Mouse (Mus musculus) intestine, postnatal 0 days (tissue): Measurements from ENCODE around the gene Helz2. TPM values are rescaled to one million over a fixed set of nuclear protein-coding genes. Genes with fewer than 3 reads are reported as not detected.

Source experiments
- ATAC-seq: fragments of 200-750 bp; cut with Nextera tagmentation; 2 replicates; pipeline ENCODE4 v1.8.0; 2017; ENCODE audit warnings: mild to moderate bottlenecking, moderate TSS enrichment, moderate library complexity
- H3K27ac ChIP-seq: fragments of 300-500 bp; sonication (generic); 2 replicates; pipeline ENCODE4 v1.5.1; 2014; ENCODE audit warnings: mild to moderate bottlenecking, low read depth, low read length, moderate library complexity
- H3K27me3 ChIP-seq: fragments of 300-500 bp; sonication (generic); replicated peaks from 2 replicates; pipeline ENCODE4 v1.6.1; 2014; ENCODE audit warnings: low read length, mixed read lengths; ENCODE audit not compliant: control insufficient read depth, insufficient read depth
- H3K36me3 ChIP-seq: fragments of 300-500 bp; sonication (generic); 2 replicates; pipeline ENCODE4 v1.6.1; 2014; ENCODE audit warnings: mild to moderate bottlenecking, moderate library complexity; ENCODE audit not compliant: control insufficient read depth, insufficient read depth
- H3K4me1 ChIP-seq: fragments of 300-500 bp; sonication (generic); replicated peaks from 2 replicates; pipeline ENCODE4 v1.6.1; 2014; ENCODE audit warnings: antibody characterized with exemption, low read length, mixed read lengths; ENCODE audit not compliant: control insufficient read depth, insufficient read depth
- H3K4me2 ChIP-seq: fragments of 300-500 bp; sonication (generic); replicated peaks from 2 replicates; pipeline ENCODE4 v1.6.1; 2014; ENCODE audit warnings: low read depth, mild to moderate bottlenecking, moderate library complexity
- H3K4me3 ChIP-seq: fragments of 300-500 bp; sonication (generic); 2 replicates; pipeline ENCODE4 v1.5.1; 2014; ENCODE audit warnings: low read depth, low read length
- H3K9ac ChIP-seq: fragments of 300-500 bp; sonication (generic); 2 replicates; pipeline ENCODE4 v1.6.1; 2014; ENCODE audit warnings: mild to moderate bottlenecking, low read depth, low read length
- H3K9me3 ChIP-seq: fragments of 300-500 bp; sonication (generic); 2 replicates; pipeline ENCODE4 v1.6.1; 2016; ENCODE audit warnings: mixed run types; ENCODE audit not compliant: control insufficient read depth
- CTCF ChIP-seq: sonication (generic); IDR thresholded peaks from 2 replicates; pipeline ENCODE4 v1.5.1; 2016; ENCODE audit warnings: low read depth, mild to moderate bottlenecking, control low read depth, antibody characterized with exemption, moderate library complexity
- WGBS: fragments of 180-500 bp; shearing (Covaris S2); extraction: QIAGEN DNeasy Blood & Tissue Kit; methylation state at CpG from one replicate; pipeline ENCODE4 v1.1.7; 2014; 5-methylcytosine and 5-hydroxymethylcytosine counted together
- polyA plus RNA-seq: library from polyadenylated mRNA; unstranded; fragments of >200 nt; fragmentation: Nextera tagmentation; extraction: Ambion mirVana; gene quantifications from 2 replicates; pipeline ENCODE4 v1.2.1, GENCODE M21; 2015

The Helz2 gene
- polyA plus RNA-seq, 1 experiment from 2014 or later, result 5.7 TPM

- no peak for TF ChIP-seq CTCF
- peak; percentile 53 for ATAC-seq
- peak overlapping the region; percentile 71 for H3K27ac ChIP-seq
- 43% methylated on average over 2 of the region's 2 CpGs for WGBS
- H3K4me1 ChIP-seq, result no peaks in the 10 kb centered on the region
- H3K36me3 ChIP-seq, result peaks cover 42% of the 10 kb centered on the region
- H3K4me2 ChIP-seq, result no peak overlapping the region
- no peaks in the 10 kb centered on the region for H3K27me3 ChIP-seq
- no peak overlapping the region for H3K9ac ChIP-seq
- no peaks in the 10 kb centered on the region for H3K9me3 ChIP-seq
- no peak overlapping the region for H3K4me3 ChIP-seq
Observed at GRCm38 (mm10) chr2:181224994-181225393, 16.8 kb downstream of the Helz2 start.

GRCm38 (mm10) chr2:181220361-181220760 is 21.5 kb downstream of the Helz2 start:
- WGBS, result 44% methylated on average over 2 of the region's 2 CpGs
- Histone ChIP-seq H3K9me3 (no peaks in the 10 kb centered on the region), H3K4me3 (peak overlapping the region; percentile 24), H3K27ac (no peak overlapping the region; the same call in 1 of the 2 replicates), H3K4me1 (no peaks in the 10 kb centered on the region), H3K36me3 (peaks cover under 1% of the 10 kb centered on the region; the same call in 1 of the 2 replicates), H3K4me2 (peak overlapping the region; percentile 61), H3K27me3 (no peaks in the 10 kb centered on the region), H3K9ac (0 out of 2 replicates have a peak overlapping the region, but pooled peaks have one; percentile 1)
- no peak for ATAC-seq
- no peak for TF ChIP-seq CTCF

GRCm38 (mm10) chr2:181219538-181220216 is 22.1 kb downstream of the Helz2 start, which contains the start of gene Fndc11:
Fndc11 (plus strand) TSS chr2:181220013.
- H3K4me3 ChIP-seq, result peak within 1 kb of the TSS; percentile 24
- no peaks in the 10 kb centered on the region for H3K9me3 ChIP-seq
- peak within 1 kb of the TSS; percentile 61 for H3K4me2 ChIP-seq
- no peaks in the 10 kb centered on the region for H3K4me1 ChIP-seq
- H3K9ac ChIP-seq, result 0 out of 2 replicates have a peak within 1 kb of the TSS, but pooled peaks have one; percentile 1
- H3K27me3 ChIP-seq, result no peaks in the 10 kb centered on the region
- no peak within 1 kb of the TSS; the same call in 1 of the 2 replicates for H3K27ac ChIP-seq
- 3% methylated on average over 25 of the region's 25 CpGs for WGBS
- H3K36me3 ChIP-seq, result no peaks in the 10 kb centered on the region
- peak; percentile 69 for TF ChIP-seq CTCF
- peak; percentile 86 for ATAC-seq

- Histone ChIP-seq H3K36me3 (no peaks in the 10 kb centered on the region), H3K9ac (no peak overlapping the region), H3K27me3 (no peaks in the 10 kb centered on the region), H3K4me2 (no peak overlapping the region), H3K27ac (no peak overlapping the region), H3K4me3 (no peak overlapping the region), H3K4me1 (no peaks in the 10 kb centered on the region), H3K9me3 (no peaks in the 10 kb centered on the region)
- WGBS, result 65% methylated on average over 5 of the region's 5 CpGs
- no peak for TF ChIP-seq CTCF
- no peak for ATAC-seq
Observed at GRCm38 (mm10) chr2:181218881-181219485, 22.8 kb downstream of the Helz2 start.

GRCm38 (mm10) chr2:181216037-181216436 is 25.8 kb downstream of the Helz2 start:
- ATAC-seq, result no peak
- H3K9ac ChIP-seq, result no peak overlapping the region
- no peak overlapping the region for H3K27ac ChIP-seq
- no peaks in the 10 kb centered on the region for H3K4me1 ChIP-seq
- no peaks in the 10 kb centered on the region for H3K36me3 ChIP-seq
- no peak overlapping the region for H3K4me3 ChIP-seq
- H3K27me3 ChIP-seq, result peaks cover 14% of the 10 kb centered on the region
- no peaks in the 10 kb centered on the region for H3K9me3 ChIP-seq
- no peak for TF ChIP-seq CTCF
- WGBS, result 86% methylated on average over 6 of the region's 6 CpGs
- no peak overlapping the region for H3K4me2 ChIP-seq

- 0 out of 2 replicates have a peak within 1 kb of the TSS, but pooled peaks have one; percentile 5 for H3K9ac ChIP-seq
- TF ChIP-seq CTCF, result no peak
Observed at GRCm38 (mm10) chr2:181213021-181213445, 28.8 kb downstream of the Helz2 start, which contains the start of gene Srms. Srms (minus strand) TSS chr2:181213185.

More at GRCm38 (mm10) chr2:181213021-181213445, 28.8 kb downstream of the Helz2 start, which contains the start of gene Srms:
- H3K9me3 ChIP-seq, result no peaks in the 10 kb centered on the region
- ATAC-seq, result peak; percentile 62
- no peak within 1 kb of the TSS for H3K27ac ChIP-seq
- H3K4me1 ChIP-seq, result no peaks in the 10 kb centered on the region
- 2% methylated on average over 17 of the region's 17 CpGs for WGBS
- H3K4me2 ChIP-seq, result peak within 1 kb of the TSS; percentile 67
- no peaks in the 10 kb centered on the region for H3K36me3 ChIP-seq
- peak within 1 kb of the TSS; percentile 29 for H3K4me3 ChIP-seq
- H3K27me3 ChIP-seq, result peaks cover 14% of the 10 kb centered on the region
